Mouse (Mus musculus): ENCODE data around the gene Arhgef38.

Arhgef38 gene

DNA sequence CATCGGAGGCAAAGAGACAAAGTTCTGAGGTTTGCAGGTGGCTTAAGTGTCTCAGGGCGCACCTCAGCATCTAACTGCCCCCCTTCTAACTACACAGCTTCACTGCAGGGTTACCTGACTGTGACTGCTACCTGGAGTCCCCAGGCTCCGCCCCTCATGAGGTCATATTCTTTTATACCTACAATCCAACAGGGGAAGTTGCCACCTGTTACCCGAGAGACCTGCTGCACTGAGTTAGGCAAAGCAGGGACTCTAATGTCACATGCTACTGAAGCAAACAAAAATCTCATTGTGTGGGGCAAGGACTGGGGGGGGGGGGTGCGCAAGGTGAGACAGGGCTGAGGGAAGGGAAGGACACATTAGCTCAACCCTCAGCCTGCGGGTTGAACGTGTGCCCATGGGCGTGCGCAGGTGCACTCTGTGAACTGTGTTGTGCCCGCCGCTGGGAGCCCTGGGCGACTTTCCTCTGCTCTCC, at the start of gene Arhgef38:
Gene Arhgef38, minus strand, starts transcription at position 129 of the 475 bp plus-strand sequence.
- no peak for DNase-seq

DNA sequence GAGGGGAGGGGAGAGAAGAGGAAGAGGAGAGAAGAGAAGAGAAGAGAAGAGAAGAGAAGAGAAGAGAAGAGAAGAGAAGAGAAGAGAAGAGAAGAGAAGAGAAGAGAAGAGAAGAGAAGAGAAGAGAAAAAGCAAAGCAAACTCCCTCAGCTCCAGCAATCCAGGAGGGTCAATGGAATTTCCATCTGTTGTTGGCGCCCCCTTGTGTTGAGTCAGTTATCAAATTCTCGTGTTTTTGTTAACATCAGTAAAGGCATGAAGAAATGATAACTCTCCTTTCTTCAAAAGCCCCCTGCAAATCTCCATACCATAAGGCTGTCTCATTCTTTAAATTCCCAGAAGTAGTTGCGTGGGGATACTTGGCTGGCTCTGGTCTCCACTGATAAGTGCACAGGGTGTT, 37.1 kb upstream of the Arhgef38 start:
- peak; percentile 73 for DNase-seq

DNA sequence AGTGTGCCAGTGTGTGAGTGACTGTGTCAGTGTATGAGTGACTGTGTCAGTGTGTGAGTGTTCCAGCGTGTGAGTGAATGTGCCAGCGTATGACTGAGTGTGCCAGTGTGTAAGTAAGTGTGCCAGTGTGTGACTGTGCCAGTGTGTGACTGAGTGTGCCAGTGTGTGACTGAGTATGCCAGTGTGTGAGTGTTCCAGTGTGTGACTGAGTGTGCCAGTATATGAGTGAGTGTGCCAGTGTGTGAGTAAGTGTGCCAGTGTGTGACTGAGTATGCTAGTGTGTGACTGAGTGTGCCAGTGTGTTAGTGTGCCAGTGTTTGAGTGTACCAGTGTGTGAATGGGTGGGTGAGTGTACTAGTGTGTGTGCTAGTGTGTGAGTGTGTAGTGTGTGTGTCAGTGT, 24.1 kb upstream of the Arhgef38 start:
- DNase-seq: no peak

DNA sequence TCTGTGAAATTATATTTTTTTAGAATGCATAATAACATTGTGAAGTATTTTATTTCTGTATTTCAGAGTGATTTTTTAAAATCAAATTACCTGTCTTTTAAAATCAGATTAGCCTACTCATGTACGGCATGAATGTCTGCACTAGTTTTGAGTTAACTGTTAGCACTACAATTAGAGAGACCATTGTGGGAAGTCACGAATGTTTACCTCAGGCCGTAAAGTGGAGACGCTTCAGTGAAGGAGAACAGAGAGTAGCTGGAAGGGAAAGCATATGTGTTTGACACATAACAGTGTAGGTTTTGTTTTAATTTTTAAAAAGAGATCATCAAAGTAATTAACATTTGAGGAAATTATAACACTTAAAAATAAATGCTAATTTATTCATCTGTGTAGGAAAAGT, 21.1 kb upstream of the Arhgef38 start:
- no peak for DNase-seq

DNA sequence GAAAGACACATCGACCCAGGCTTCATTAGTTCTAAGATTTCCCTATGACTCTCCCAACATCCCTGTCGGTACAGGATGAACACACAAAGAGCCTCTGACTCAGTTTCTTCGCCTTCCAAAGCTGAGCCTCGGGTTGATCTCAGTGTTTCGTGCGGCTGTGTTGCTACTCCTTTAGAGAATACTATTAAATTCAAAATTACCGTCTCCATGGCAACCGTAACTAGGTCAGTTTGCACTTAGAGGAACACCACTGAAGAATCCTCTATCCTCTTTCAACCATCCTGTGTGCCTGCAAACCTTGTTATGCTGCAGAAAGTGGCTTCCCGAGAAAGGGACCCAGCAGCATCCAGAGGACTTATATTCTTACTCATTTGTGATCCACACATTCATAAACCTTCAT, 9.3 kb upstream of the Arhgef38 start:
- peak; percentile 55 for DNase-seq

DNA sequence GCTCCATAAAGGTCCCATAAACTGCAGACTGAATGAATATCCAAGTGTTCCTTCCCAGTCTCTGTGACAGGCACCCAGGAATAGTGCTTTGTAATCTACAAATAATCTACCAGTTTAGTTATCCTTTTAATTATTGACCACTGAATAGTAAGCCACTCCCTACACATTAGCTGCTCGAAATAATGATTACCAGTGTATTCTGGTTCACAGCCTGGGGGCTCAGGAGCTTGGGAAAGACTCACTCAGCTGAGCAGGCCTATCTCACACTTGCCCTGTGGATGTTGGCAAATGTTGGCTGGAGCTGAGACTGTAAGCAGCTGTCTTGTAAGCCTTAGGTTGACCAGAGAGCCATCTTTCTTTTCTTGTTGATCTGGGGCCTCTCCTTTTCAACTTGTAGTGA, 7.2 kb upstream of the Arhgef38 start:
- no peak for DNase-seq

DNA sequence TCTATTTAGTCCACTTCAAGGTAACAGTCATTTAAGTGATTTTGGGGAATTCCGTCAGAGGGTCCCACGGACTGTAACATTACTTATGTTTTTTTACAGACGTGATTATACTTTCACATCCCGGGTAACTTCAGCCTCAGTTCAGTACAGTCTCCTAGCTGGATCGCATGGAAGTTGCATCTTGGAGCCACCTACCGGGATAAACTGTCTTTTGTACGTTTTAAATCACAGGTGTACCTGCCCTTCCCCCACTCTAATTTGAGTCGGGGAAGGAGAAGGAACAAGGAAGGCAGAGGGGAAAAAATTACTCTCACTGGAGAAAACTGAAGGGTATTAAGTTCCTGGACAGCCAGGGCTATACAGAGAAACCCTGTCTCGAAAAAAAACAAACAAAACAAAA, 756 bp downstream of the Arhgef38 start:
- no peak for DNase-seq

DNA sequence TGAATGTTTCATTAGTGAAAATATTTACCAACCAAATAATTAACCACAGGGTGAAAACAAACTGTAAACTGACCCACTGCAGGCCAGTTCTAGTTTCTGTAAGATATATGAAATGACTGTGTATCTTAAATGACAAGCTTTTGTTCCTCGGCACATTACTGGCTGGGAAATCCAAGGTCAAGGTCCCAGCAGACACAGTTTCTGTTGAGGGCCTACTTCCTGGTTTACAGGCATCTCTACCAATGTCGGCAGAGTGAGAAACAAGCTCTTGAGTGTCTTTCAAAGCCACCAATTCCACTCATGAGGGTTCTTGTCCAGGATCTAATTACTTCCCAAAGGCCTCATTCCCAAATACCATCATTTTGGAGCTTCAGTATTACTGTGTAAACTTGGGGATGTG, 4.3 kb downstream of the Arhgef38 start:
- no peak for DNase-seq

DNA sequence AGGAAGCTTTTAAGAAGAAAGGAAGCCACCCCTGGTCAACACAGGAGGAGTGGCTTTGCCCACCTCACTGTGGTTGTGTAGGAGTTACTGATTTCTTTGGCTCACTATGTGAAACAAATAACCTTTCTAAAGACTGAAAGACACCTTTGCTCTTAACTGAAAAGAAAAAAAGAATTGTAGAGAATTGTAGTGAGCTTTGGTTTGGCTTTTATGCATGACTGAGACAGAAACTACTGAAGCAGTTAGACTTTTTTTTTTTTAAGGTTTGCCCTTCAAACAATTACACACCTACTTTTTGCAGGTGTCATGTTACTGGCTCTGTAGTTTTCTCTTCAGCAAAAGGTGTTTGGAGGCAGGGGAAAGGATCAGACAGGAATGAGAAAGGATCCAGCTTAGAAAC, 5.2 kb downstream of the Arhgef38 start:
- no peak for DNase-seq

DNA sequence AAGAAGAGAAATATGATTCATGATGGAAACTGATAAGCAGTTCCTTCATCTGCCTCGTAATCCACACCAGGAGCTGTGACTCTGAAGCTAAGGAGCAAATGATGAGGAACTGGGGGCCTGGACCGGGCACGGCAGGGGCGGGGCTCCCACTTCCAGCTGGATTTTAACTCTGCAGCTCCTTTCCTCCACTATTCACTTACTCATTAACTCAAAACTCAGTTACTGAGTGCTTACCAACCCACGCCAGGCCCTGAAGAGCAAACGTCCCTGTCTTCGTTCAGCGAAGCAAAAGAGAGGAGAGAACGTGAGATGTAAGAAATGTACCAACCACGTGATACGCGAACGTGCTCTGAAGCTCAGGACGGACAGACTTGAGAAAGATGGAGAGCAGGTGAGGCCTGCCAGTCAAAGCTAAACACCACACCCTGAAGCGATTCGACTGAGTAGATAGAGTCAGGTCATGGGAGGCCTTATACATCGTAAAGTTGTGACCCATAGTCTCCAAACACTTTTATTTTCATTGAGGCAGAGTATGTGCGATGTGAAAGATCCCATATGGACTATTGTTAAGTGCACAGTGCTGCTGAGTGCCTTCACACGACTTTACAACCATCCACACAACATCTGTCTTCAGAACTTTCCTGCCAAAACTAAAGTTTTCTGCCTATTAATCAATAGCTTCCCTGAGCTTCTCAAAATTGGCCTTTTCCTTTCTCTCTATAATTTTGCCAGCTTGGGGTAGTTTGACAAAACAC, 7.3 kb downstream of the Arhgef38 start:
- no peak for DNase-seq

DNA sequence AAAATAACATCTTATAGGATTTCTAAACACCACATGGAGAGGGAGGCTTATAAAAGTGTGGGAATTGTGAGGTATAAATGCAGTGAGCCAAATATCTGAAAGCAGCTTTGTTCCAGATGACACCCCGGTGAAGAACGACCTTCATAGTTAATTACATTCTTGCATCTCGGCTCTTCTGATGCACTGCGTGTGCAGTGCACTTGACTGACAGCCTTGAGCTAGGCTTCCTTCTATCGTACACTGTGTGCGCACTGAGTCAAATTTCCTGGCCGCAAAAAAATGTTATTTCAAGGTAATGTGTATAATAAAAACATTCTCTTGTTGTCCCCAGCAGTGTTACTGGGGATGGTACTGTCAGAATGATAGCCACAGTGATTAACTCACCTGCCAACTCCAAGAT, 16.2 kb downstream of the Arhgef38 start:
- no peak for DNase-seq

DNA sequence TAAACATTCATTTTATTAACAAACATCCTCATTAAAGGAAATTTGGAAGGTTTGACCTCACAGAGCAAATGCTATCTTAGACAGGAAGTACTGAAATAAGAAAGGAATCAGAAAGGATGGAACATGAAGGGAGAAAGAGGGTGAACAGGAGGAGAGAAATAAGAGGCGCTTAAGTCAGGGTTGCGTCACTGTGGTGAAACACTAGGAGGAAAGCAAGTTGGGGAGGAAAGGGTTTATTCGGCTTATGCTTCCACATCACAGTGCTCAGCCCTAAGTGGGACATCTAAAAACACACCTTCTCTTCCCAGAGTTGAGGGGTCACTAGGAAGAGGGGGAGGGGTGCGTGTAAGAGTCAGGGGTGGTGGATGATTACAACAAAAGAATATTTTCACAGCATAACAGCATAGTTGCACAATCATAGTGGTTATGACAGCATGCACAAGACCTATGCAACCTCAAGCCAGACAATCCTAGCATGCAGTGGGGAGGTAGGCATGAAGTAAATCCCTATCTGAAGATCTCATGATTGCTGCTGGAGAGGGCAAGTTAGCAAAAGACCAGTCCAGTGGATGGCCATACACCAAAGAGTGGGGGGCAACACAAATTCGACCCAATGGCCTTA, 19.4 kb downstream of the Arhgef38 start:
- no peak for DNase-seq

DNA sequence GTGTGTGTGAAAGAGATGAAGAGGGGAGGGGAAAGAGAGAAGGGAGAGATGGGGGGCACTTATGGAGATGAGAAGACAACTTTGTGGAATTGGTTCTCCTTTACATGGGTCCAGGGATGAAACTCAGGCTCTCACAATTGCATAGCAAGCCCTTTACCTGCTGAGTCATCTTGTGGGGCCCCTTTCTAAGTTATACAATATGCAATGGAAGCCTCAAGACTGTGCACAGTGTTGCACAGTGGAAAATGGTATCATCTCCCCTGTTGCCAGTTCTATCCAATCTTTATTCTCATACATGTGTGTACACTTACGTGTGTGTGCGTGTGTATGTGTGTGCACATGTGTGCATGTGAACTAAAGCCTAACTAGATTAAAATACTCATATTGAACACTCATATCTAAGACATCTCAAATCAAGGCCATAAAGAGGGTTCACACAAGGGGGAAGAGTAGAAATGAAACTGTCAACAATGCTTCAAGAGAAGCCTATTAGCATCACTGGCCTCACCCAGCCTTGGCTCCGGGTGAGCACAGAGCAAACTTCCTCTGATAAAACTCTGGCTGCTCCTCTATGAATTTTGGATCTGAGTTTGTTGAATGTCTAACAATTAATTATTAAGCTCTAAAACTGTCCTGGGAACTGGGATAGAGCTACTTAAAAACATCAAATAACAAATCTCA, 21.2 kb downstream of the Arhgef38 start:
- DNase-seq: no peak

DNA sequence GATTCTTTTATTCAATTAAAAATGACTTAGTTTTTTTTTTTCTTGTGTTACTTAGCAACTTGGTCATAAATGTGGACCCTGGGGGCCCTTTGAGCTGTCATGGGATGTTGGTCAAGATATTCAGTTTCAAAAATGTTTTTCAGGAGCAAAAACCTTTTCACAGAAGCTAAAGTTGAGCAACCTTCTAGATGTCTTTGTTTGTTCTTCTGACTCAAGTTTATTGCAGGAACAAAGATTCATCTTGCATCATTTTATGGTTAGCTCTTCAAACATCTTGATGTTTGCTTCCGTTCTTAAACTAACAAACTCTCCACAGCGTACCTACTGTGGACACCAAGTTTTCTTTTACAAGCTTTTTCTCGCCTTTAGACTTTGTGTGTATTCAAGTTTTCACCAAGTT, 23.4 kb downstream of the Arhgef38 start:
- DNase-seq: no peak

DNA sequence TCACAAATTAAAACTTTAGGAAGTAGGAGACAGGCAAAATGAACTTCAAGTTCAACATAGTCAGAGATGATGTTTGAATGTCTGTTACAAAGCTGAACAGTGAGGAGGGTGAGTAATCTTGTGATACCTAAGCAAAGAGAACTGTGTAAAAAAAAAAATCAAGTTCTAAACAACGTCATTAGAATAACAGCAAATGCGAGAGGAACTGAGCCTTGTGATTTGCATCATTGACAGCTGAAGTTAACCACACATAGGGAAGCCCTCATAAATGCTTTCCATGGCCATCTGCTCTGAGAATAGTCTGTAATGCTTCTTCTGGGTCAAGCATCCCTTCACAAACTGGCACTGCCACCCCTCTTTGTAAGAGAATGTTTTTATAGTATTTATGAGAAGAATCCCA, 31.0 kb downstream of the Arhgef38 start:
- no peak for DNase-seq

DNA sequence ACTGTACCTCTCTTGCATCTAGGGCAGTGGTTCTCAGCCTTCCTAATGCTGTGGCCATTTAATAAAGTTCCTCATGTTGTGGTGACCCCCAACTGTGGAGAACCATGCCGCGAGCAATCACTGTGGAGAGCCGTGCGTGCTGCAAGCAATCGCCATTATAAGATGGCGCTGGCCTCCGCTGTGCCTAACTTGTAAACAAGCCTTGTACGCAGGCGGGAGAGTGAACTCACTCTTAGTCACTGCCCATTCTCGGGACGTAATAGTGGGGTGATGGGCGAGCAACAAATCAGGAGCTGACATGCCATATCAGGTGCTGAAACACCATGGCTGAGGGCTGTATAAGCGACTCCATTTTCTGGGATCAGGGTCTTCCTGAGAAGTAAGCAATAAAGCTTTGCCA, 32.6 kb downstream of the Arhgef38 start:
- no peak for DNase-seq

DNA sequence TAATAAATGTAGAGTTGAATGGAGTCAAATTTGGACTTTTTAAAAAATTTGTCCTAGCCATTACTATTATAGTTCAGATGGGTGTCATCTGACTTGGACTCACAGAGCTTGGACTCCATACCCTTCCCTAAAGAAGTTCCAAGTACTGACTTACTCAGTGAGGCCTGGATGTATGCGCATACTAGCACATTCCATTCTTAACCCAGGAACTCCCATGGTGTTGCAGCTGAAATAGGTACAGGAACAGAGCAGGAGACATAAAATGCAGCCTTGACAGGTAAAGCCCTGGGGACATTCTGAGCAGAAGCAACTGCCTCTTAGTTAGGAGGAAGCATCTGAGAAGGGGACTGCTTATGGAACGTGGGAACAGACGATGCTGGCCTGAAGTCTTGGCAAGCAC, 45.8 kb downstream of the Arhgef38 start:
- no peak for DNase-seq

DNA sequence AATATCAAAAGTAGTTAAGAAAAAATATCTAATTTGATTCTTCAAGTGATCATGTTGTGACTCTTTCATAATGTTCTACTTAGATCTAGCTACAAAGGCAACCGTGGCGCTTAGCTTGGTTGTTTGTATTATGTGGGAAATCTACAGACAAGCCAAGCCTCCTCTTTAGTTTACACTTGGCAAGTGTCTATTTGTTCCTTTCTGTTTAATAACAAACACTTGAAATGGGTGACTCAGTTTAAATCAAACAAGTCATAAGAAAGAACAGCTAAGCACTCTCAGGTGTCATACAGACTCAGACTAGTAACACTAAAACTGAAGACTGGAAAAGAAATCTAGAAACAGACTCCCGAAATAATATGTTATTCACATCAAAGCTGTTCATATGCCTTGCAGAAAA, 47.2 kb downstream of the Arhgef38 start:
- no peak for DNase-seq

DNA sequence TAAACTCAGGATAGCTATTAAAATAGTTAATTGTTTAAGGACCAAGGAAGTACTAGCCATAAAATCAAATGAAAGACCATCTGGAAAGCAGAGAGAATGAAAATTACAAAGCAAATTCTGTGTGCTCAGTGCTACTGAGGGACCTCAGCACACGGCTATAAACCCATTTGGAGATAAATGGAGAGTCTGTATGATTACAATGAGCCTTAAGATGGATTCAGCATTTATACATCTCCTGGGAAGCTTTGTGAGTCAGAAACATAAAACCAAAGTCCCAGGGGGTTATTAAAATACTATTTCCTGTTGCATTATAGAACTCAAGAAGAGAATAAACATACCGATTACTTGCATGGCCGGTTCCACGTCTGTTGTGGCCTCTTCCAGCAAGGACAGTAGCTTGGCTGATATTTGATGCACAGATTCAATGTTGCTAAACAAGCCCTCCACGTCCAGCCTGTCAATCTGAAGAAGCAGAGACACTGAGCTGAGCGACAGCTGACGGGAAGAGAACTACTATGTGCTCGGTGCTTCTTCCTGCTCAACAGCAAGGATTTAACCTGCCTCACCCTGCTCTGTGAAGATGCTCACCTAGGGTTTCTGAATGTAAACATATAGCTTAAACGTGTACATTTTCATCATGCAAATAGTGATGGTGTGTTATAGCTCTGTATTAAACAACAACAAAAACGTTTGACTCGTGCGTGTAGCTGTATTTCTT, 58.6 kb downstream of the Arhgef38 start:
- no peak for DNase-seq

DNA sequence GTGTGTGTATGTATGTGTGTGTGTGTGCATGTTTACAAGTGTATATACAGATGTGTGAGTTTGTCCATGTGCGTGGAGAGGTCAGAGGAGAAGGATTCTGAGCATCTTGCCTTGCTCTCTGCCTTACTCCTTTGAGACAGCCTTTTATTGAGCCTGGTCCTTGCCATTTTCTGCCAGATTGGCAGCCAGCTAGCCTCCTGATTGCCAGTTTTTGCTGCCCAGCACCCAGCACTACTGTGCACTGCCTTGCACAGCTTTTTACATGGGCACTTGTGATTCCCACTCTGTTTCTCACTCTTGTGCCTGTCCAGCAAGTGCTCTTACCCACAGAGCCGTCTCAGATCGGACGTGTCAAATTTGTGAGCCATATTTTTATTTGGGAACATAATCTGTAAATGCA, 62.5 kb downstream of the Arhgef38 start:
- DNase-seq: no peak

DNA sequence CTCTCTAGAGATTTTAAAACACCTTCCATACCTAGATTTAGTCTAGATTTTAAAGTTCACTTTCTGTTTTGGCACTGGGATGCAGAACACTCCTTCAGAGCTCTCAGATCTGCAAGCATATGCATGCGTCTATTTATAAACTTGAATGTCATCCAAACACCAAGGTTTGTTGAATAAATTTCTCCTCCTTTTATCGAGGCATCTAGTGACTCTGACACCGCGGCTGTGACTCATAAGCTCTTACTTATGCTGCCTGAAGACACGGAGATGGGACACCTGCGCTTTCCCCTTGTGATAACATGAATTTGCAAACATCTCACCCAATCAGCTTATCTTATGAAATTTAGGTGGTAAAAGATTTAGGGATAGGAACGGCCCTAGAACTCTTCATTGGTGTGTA, 65.0 kb downstream of the Arhgef38 start:
- DNase-seq: peak; percentile 70

DNA sequence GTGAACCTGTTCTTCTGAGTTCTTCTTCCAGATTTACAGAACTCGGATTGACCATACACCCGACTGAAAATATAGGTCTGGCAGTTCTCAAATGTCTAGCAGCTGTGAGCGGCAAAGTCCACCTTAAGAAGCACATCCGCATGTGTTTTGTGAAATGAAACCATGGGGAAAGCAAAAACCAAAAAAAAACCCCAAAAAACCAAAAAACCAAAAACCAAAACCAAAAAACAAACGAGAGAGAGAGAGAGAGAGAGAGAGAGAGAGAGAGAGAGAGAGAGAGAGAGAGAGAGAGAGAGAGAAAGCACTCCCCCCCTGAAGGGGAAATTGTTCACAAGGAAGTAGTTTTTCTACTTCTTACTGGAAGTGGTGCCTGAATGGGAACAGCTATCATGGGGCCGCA, 67.2 kb downstream of the Arhgef38 start:
- DNase-seq: no peak

DNA sequence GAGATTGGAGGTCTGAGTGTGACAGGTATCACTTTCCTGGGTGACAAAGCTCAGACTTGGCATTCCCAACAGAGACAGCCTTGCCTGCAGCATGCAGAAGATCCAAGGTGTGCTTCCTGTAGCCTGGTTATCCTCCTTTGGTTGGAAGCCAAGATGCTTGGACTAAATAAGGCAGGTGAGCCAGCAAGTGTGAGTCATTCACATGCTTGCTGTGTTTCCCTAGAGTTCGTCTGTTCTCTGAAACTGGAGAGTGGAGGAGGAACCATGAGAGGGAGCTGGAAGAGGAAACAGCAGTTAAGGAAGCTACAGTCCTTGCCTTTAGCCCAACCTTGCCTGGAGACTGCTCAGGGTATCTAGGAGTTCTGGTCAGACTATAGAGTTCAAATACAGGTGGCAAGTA, 69.6 kb downstream of the Arhgef38 start:
- peak; percentile 74 for DNase-seq
